Mouse (Mus musculus) sigmoid colon, adult 10 weeks (tissue): Measurements from ENCODE around the gene Hist1h2bn. TPM values are rescaled to one million over a fixed set of nuclear protein-coding genes. Genes with fewer than 3 reads are reported as not detected.

Source experiments
- polyA plus RNA-seq: library from polyadenylated mRNA; stranded (reverse); fragments of 350-450 nt; fragmentation: Illumina TruSeq; extraction: RNeasy Lipid Tissue Mini Kit (QIAGEN cat#74804); gene quantifications from one replicate; pipeline ENCODE4 v1.2.3, GENCODE M21; 2014; ENCODE audit warnings: low read depth, low replicate concordance

Hist1h2bn gene
- polyA plus RNA-seq, result not detected

GRCm38 (mm10) chr13:21753524-21754285, at the start of gene Hist1h2bn, which contains the start of gene Hist1h2ak:
Gene Hist1h2bn, plus strand, starts transcription at chr13:21754123.
Gene Hist1h2ak, minus strand, starts transcription at chr13:21753827.

DNA sequence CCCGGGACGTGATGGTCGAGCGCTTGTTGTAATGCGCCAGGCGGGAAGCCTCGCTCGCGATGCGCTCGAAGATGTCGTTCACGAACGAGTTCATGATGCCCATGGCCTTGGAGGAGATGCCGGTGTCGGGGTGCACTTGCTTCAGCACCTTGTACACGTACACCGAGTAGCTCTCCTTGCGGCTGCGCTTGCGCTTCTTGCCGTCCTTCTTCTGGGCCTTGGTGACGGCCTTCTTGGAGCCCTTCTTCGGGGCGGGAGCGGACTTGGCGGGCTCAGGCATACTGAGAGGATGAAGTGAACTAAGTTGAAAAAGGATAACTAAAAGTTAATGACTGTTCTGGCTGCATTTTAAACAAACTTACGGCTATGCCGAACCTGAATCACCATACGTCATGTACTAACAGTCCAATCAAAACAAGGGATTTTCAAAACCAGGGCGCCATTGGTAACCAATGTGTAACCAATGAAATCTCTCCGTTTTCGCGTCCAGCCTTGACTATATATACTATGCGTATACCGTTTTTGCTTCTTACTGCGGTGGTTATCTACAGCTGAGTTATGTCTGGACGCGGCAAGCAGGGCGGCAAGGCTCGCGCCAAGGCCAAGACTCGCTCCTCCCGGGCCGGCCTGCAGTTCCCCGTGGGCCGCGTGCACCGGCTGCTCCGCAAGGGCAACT, 37.9 kb upstream of the Hist1h2bn start, which contains the start of the genes Hist1h2bl and Hist1h2ai:
Gene Hist1h2bl, minus strand, starts transcription at position 280 of the 676 bp plus-strand sequence.
Gene Hist1h2ai, plus strand, starts transcription at position 559 of the 676 bp plus-strand sequence.

DNA sequence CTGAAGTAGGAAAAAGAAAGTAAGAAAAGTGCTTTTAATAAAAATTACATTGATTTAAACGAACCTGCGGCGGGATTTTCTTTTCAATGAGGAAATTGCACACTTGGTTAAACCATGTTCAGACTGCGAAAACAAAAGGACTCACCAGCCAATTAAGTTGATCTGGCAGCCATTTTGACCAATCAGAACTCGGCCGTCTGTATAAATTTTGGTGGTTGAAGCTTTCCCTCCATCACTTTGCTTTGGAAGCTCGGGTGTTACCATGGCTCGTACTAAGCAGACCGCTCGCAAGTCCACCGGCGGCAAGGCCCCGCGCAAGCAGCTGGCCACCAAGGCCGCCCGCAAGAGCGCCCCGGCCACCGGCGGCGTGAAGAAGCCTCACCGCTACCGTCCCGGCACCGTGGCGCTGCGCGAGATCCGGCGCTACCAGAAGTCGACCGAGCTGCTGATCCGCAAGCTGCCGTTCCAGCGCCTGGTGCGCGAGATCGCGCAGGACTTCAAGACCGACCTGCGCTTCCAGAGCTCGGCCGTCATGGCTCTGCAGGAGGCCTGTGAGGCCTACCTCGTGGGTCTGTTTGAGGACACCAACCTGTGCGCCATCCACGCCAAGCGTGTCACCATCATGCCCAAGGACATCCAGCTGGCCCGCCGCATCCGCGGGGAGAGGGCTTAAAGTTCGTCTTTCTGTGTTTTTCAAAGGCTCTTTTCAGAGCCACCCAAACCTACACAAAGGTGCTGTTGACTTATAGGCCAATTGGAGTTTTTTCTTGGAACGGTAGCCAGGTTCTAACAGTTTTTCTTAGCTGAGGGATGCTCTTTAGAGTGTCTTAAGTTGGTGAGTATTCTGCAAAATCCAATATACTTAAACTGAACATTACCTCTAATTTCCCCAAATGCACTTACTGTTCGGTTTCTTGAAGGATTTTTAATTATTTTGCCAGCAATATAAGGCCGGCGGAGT, 36.2 kb upstream of the Hist1h2bn start, which contains the start of gene Hist1h3h:
Gene Hist1h3h, plus strand, starts transcription at position 263 of the 961 bp plus-strand sequence.

DNA sequence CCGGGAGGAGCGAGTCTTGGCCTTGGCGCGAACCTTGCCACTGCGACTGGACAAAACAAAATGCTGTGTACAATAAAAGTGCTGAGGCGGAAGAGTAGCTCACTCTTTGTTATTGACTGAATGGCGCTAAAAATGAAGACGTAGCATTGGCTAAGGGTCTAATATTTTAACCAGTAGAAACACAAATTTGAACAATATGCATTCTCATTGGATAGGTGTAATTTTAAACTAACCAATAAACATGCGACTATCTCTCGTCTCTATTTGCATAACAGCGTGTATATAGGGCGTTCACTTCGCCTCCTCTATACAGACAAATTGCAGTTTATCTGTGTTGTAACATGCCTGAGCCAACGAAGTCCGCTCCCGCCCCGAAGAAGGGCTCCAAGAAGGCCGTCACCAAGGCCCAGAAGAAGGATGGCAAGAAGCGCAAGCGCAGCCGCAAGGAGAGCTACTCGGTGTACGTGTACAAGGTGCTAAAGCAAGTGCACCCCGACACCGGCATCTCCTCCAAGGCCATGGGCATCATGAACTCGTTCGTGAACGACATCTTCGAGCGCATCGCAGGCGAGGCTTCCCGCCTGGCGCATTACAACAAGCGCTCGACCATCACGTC, 32.1 kb upstream of the Hist1h2bn start, which contains the start of gene Hist1h2bm:
Gene Hist1h2bm, plus strand, starts transcription at position 288 of the 616 bp plus-strand sequence.

DNA sequence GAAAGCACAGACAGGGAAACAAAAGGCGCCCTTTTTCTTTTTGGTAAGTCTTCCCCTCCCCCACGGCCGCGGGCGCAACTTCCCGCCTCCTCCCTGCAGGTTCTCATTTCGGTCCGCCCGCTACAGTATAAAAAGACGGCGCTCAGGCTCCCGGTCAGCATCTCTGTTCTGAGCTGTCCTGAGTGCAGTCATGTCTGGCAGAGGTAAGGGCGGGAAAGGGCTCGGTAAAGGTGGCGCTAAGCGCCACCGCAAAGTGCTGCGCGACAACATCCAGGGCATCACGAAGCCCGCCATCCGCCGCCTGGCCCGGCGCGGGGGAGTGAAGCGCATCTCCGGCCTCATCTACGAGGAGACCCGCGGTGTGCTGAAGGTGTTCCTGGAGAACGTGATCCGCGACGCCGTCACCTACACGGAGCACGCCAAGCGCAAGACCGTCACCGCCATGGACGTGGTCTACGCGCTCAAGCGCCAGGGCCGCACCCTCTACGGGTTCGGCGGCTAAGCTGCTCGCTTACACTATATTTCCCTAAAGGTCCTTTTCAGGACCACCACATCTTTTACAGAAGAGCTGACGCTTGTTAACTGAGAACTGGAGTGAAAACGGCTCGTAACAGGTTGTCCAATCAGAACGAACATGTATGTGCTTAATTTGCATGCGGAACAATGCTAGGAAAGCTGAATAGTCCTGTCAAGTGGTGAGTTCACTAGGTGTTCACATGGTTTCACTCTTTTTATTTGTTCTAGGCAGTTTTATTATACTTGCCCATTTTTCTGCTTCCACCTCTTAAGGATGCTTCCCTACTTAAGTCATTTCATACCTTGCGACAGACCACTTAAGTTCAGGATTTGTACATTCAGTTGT, 18.8 kb upstream of the Hist1h2bn start, which contains the start of gene Hist1h4j:
Gene Hist1h4j, plus strand, starts transcription at position 159 of the 862 bp plus-strand sequence.

GRCm38 (mm10) chr13:21750159-21751017, 3.5 kb upstream of the Hist1h2bn start, which contains the start of gene Hist1h4k:
Gene Hist1h4k, minus strand, starts transcription at chr13:21750505.

DNA sequence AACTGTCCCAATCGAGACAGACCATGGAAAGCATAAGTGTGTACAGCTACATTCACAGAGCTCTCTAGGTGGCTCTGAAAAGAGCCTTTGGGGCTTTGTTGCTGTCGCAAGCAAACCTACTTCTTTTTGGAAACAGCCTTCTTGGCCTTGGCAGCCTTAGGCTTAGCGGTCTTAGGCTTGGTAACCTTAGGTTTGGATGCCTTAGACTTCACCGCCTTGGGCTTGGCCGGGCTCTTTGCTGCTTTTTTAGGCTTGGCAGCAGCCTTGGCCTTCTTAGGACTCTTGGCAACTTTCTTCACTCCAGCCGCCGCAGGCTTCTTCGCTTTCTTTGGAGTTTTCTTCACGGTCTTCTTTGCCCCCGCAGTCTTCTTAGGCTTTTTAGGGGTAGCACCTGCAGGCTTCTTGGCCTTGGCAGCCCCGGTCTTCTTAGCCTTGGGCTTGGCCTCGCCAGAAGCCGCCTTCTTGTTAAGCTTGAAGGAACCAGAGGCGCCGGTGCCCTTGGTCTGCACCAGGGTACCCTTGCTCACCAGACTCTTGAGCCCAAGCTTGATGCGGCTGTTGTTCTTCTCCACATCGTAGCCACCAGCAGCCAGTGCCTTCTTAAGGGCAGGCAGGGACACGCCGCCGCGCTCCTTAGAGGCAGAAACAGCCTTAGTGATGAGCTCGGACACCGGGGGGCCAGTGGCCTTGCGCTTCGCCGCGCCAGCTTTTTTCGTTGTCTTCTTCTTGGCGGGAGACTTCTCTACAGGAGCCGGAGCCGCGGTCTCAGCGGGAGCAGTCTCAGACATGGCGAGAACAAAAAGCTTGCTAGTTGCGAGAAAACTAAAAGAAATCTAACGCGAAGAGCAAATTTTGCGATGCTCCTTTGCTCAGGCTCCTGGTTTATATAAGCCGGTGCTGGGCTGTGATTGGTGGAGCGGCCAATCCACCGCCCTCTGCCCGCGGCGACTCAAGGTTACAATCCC, 26.1 kb downstream of the Hist1h2bn start, which contains the start of gene Hist1h1b:
Gene Hist1h1b, minus strand, starts transcription at position 859 of the 965 bp plus-strand sequence.

GRCm38 (mm10) chr13:21783255-21783617, 29.3 kb downstream of the Hist1h2bn start, which contains the start of gene Hist1h3i:
Gene Hist1h3i, minus strand, starts transcription at chr13:21783370.

DNA sequence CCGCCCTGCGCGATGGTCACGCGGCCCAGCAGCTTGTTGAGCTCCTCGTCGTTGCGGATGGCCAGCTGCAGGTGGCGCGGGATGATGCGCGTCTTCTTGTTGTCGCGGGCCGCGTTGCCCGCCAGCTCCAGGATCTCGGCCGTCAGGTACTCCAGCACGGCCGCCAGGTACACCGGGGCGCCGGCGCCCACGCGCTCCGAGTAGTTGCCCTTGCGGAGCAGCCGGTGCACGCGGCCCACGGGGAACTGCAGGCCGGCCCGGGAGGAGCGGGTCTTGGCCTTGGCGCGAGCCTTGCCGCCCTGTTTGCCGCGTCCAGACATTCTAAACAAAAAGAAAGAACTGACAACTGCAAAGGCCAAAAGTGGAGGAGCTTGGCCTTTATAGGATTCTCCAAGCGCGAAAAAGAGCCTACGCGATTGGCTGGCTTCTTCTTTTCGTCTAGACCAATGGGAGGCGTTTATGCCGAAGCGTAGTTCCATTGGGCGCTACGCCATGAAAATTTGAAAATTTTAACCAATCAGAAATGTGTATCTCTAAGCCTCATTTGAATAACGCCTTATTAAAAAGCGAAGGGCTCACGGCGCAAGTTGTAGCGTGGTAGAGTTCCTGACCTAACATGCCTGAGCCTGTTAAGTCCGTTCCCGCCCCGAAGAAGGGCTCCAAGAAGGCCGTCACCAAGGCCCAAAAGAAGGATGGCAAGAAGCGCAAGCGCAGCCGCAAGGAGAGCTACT, 33.1 kb downstream of the Hist1h2bn start, which contains the start of the genes Hist1h2an and Hist1h2bp:
Gene Hist1h2an, minus strand, starts transcription at position 320 of the 731 bp plus-strand sequence.
Gene Hist1h2bp, plus strand, starts transcription at position 563 of the 731 bp plus-strand sequence.

Other genes with a start within 250 kb of the Hist1h2bn start
- gene Zkscan8, start 223.0 kb upstream of the Hist1h2bn start, polyA plus RNA-seq, result 33.2 TPM
- gene Olfr1366, start 211.3 kb upstream of the Hist1h2bn start, polyA plus RNA-seq, result not detected
- not detected for gene Olfr1535, start 194.2 kb upstream of the Hist1h2bn start, polyA plus RNA-seq
- not detected for gene Olfr1364, start 172.4 kb upstream of the Hist1h2bn start, polyA plus RNA-seq
- gene Olfr1362, start 140.1 kb upstream of the Hist1h2bn start, polyA plus RNA-seq, result not detected
- not detected for gene Olfr11, start 111.6 kb upstream of the Hist1h2bn start, polyA plus RNA-seq
- not detected for gene Olfr1361, start 90.7 kb upstream of the Hist1h2bn start, polyA plus RNA-seq
- gene Olfr1360, start 76.7 kb upstream of the Hist1h2bn start, polyA plus RNA-seq, result not detected
- not detected for gene Olfr1359, start 56.0 kb upstream of the Hist1h2bn start, polyA plus RNA-seq
- gene Hist1h2bl, start 38.0 kb upstream of the Hist1h2bn start, polyA plus RNA-seq, result not detected
- gene Hist1h2ai, start 37.7 kb upstream of the Hist1h2bn start, polyA plus RNA-seq, result not detected
- gene Hist1h3h, start 36.5 kb upstream of the Hist1h2bn start, polyA plus RNA-seq, result not detected
- not detected for gene Hist1h2bm, start 32.1 kb upstream of the Hist1h2bn start, polyA plus RNA-seq
- 4.2 TPM for gene Hist1h4j, start 19.1 kb upstream of the Hist1h2bn start, polyA plus RNA-seq
- gene Hist1h4k, start 3.6 kb upstream of the Hist1h2bn start, polyA plus RNA-seq, result not detected
- not detected for gene Hist1h2ak, start 296 bp upstream of the Hist1h2bn start, polyA plus RNA-seq
- not detected for gene Hist1h1b, start 26.5 kb downstream of the Hist1h2bn start, polyA plus RNA-seq
- gene Hist1h3i, start 29.2 kb downstream of the Hist1h2bn start, polyA plus RNA-seq, result not detected
- gene Hist1h2an, start 33.1 kb downstream of the Hist1h2bn start, polyA plus RNA-seq, result not detected
- gene Hist1h2bp, start 33.3 kb downstream of the Hist1h2bn start, polyA plus RNA-seq, result not detected
- 1.1 TPM for gene Hist1h2bq, start 56.1 kb downstream of the Hist1h2bn start, polyA plus RNA-seq
- gene Hist1h2ao, start 56.3 kb downstream of the Hist1h2bn start, polyA plus RNA-seq, result not detected
- not detected for gene Hist1h4m, start 57.6 kb downstream of the Hist1h2bn start, polyA plus RNA-seq
- gene Hist1h4n, start 78.1 kb downstream of the Hist1h2bn start, polyA plus RNA-seq, result not detected
- not detected for gene Hist1h2ap, start 79.4 kb downstream of the Hist1h2bn start, polyA plus RNA-seq
- 5.3 TPM for gene Hist1h2br, start 79.6 kb downstream of the Hist1h2bn start, polyA plus RNA-seq
- 1.9 TPM for gene Zfp184, start 191.0 kb downstream of the Hist1h2bn start, polyA plus RNA-seq
- gene Pom121l2, start 227.1 kb downstream of the Hist1h2bn start, polyA plus RNA-seq, result not detected